Mouse (Mus musculus) neutrophil, adult 5-6 weeks (primary cell): ENCODE measurements around the gene Cfl1. TPM values are rescaled to one million over a fixed set of nuclear protein-coding genes. Genes with fewer than 3 reads are reported as not detected.
A peak's percentile ranks its signal among the peaks of the same experiment; 100 is the strongest.

Experiments
- ATAC-seq: fragments of 151-379, 151-347 bp; 2 replicates; pipeline ENCODE4 v1.8.0; 2017; ENCODE audit warnings: mild to moderate bottlenecking, moderate TSS enrichment; ENCODE audit not compliant: insufficient number of reproducible peaks, poor library complexity, low FRiP score, severe bottlenecking; ENCODE audit errors: extremely low read depth
- total RNA-seq: library from RNA; stranded (forward); fragments of 200-1000 nt; gene quantifications from 2 replicates; pipeline ENCODE4 v1.2.3, GENCODE M21; 2017

Cfl1 gene
- total RNA-seq, 1 experiment from 2014 or later: 1,009 TPM

GRCm38 (mm10) chr19:5512091-5513004, 22.1 kb downstream of the Cfl1 start:
- ATAC-seq: peak; percentile 58

GRCm38 (mm10) chr19:5513005-5513349, 22.7 kb downstream of the Cfl1 start:
- no peak for ATAC-seq

GRCm38 (mm10) chr19:5515840-5516777, 25.9 kb downstream of the Cfl1 start:
- no peak for ATAC-seq

GRCm38 (mm10) chr19:5516906-5517505, 26.8 kb downstream of the Cfl1 start:
- ATAC-seq: no peak

GRCm38 (mm10) chr19:5518721-5519120, 28.5 kb downstream of the Cfl1 start:
- ATAC-seq: no peak

GRCm38 (mm10) chr19:5525204-5525603, 34.9 kb downstream of the Cfl1 start:
- ATAC-seq: no peak

GRCm38 (mm10) chr19:5529325-5530137, 39.3 kb downstream of the Cfl1 start:
- ATAC-seq: peak; percentile 96

- no peak for ATAC-seq
Measured at GRCm38 (mm10) chr19:5530138-5530524, 39.9 kb downstream of the Cfl1 start.

- no peak for ATAC-seq
Measured at GRCm38 (mm10) chr19:5532520-5532919, 42.3 kb downstream of the Cfl1 start.

- ATAC-seq: no peak
Measured at GRCm38 (mm10) chr19:5538786-5539185, 48.5 kb downstream of the Cfl1 start.

GRCm38 (mm10) chr19:5543362-5543761, 53.1 kb downstream of the Cfl1 start:
- no peak for ATAC-seq

GRCm38 (mm10) chr19:5544031-5544430, 53.8 kb downstream of the Cfl1 start:
- ATAC-seq: no peak

Other genes starting within 250 kb of the Cfl1 start
- 50.5 and 54.0 TPM in 2 replicates for gene Pacs1, start 217.3 kb upstream of the Cfl1 start, total RNA-seq
- gene Sf3b2, start 195.0 kb upstream of the Cfl1 start, total RNA-seq: 273 and 288 TPM in 2 replicates
- not detected in 2 replicates for gene Gal3st3, start 192.1 kb upstream of the Cfl1 start, total RNA-seq
- gene Catsper1, start 154.7 kb upstream of the Cfl1 start, total RNA-seq: not detected in 2 replicates
- 1.4 TPM in 1 of 2 replicates, not detected in the other for gene Cst6, start 140.9 kb upstream of the Cfl1 start, total RNA-seq
- 31.6 and 36.8 TPM in 2 replicates for gene Eif1ad, start 123.7 kb upstream of the Cfl1 start, total RNA-seq
- 15.2 and 17.9 TPM in 2 replicates for gene Banf1, start 123.3 kb upstream of the Cfl1 start, total RNA-seq
- gene Sart1, start 101.8 kb upstream of the Cfl1 start, total RNA-seq: 135 and 147 TPM in 2 replicates
- 1.5 TPM in 1 of 2 replicates, not detected in the other for gene Tsga10ip, start 87.9 kb upstream of the Cfl1 start, total RNA-seq
- gene Drap1, start 65.5 kb upstream of the Cfl1 start, total RNA-seq: 91.6 and 100 TPM in 2 replicates
- gene AI837181, start 65.3 kb upstream of the Cfl1 start, total RNA-seq: 21.1 and 22.2 TPM in 2 replicates
- not detected in 2 replicates for gene Fosl1, start 42.9 kb upstream of the Cfl1 start, total RNA-seq
- 2.3 and 2.8 TPM in 2 replicates for gene Ccdc85b, start 32.6 kb upstream of the Cfl1 start, total RNA-seq
- gene Fibp, start 29.8 kb upstream of the Cfl1 start, total RNA-seq: 133 and 137 TPM in 2 replicates
- gene Ctsw, start 21.9 kb upstream of the Cfl1 start, total RNA-seq: 11.1 and 11.2 TPM in 2 replicates
- 0.70 TPM in 1 of 2 replicates, not detected in the other for gene Efemp2, start 16.5 kb upstream of the Cfl1 start, total RNA-seq
- gene Mus81, start 2.1 kb upstream of the Cfl1 start, total RNA-seq: 19.0 and 22.0 TPM in 2 replicates
- gene 1700020D05Rik, start 13.3 kb downstream of the Cfl1 start, total RNA-seq: 0.86 and 5.0 TPM in 2 replicates
- 7.4 and 11.3 TPM in 2 replicates for gene Snx32, start 20.1 kb downstream of the Cfl1 start, total RNA-seq
- gene Ovol1, start 70.2 kb downstream of the Cfl1 start, total RNA-seq: 0.23 and 0.25 TPM in 2 replicates
- 14.6 and 18.0 TPM in 2 replicates for gene Ap5b1, start 77.6 kb downstream of the Cfl1 start, total RNA-seq
- gene Rnaseh2c, start 111.4 kb downstream of the Cfl1 start, total RNA-seq: 50.5 and 64.0 TPM in 2 replicates
- 77.8 and 89.0 TPM in 2 replicates for gene Kat5, start 119.8 kb downstream of the Cfl1 start, total RNA-seq
- 143 and 145 TPM in 2 replicates for gene Rela, start 147.0 kb downstream of the Cfl1 start, total RNA-seq
- gene Sipa1, start 173.3 kb downstream of the Cfl1 start, total RNA-seq: 199 and 249 TPM in 2 replicates
- 64.1 and 65.3 TPM in 2 replicates for gene Map3k11, start 198.3 kb downstream of the Cfl1 start, total RNA-seq
- 58.3 and 60.2 TPM in 2 replicates for gene Pcnx3, start 198.5 kb downstream of the Cfl1 start, total RNA-seq
- gene Kcnk7, start 213.9 kb downstream of the Cfl1 start, total RNA-seq: 1.7 and 2.3 TPM in 2 replicates
- 88.8 and 91.8 TPM in 2 replicates for gene Ehbp1l1, start 235.9 kb downstream of the Cfl1 start, total RNA-seq
- gene Fam89b, start 239.2 kb downstream of the Cfl1 start, total RNA-seq: 21.1 and 24.4 TPM in 2 replicates